Mouse (Mus musculus): ENCODE data around the gene 4930442H23Rik. TPM values are rescaled to one million over a fixed set of nuclear protein-coding genes. Genes with fewer than 3 reads are reported as not detected.
"Not testable (repeated sequence)": the region's sequence is repeated elsewhere in the genome, so short reads cannot be mapped to it uniquely, and the experiment has no call there.

The 4930442H23Rik gene
- polyA plus RNA-seq, 1 experiment from 2014 or later = 0.15 TPM

DNA sequence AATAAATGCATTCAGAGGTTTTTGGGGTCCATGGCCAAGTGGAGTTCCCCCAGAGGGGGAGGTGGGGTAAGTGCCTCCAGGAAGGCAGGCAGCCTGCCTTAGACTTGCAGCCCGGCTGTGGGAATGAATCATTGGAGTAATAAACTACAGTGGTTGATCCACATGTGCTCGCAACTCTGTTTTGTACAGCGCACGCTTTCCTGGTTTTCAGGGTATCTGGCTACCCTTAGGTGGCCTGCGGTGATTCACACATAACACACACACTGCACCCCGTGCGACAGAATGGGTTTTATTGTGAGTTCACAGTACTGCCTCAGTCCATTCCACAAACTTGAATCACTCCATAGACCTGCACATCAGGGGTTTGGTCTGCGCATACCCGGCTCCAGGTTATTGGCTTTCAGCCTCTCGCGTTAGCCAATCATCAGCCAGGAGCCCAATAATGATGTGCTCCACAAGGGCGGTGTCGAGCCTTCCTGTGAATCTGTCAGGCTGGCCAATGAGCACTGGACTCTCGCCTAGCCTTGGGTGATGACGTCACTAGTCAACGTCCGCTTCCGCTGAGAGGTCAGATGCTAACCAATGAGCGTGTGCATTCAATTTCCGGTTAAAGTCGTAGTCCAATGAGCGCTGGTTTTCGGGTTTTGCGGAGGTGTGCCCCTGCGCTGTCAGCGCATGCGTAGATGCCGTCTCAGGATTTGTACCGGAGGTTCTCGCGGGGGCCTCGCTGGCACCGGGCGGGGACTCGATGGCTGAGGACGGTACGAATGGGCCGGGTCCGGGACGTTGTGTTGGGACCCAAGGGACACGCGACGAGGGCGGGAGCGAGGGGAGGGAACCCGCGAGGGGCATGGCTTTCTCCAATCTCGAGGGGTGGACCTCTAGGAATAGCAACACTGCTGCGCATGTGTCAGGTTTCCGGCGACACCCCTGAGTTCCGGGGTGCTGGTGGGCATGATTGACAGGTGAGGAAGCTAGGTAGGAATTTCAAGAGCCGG, 1.0 kb downstream of the 4930442H23Rik start, which contains the start of gene Dapk3:
Gene Dapk3, plus strand, starts transcription at position 670 of the 998 bp plus-strand sequence.
- H3K4me1 ChIP-seq (replicated peaks) = peaks cover 49% of the 10 kb centered on the region
- H3K27ac ChIP-seq = peak within 1 kb of the TSS; percentile 91
- peak within 1 kb of the TSS; percentile 57 for H3K4me2 ChIP-seq (replicated peaks)
- H3K27me3 ChIP-seq (replicated peaks) = no peaks in the 10 kb centered on the region
- 4% methylated on average over 53 of the region's 53 CpGs for WGBS
- ATAC-seq = peak; percentile 96
- peak within 1 kb of the TSS; percentile 69 for H3K9ac ChIP-seq
- H3K36me3 ChIP-seq = peaks cover 58% of the 10 kb centered on the region
- H3K4me3 ChIP-seq (replicated peaks) = peak within 1 kb of the TSS; percentile 72
- no peaks in the 10 kb centered on the region for H3K9me3 ChIP-seq

- H3K4me2 ChIP-seq (replicated peaks); H3K4me3 ChIP-seq (replicated peaks); H3K9ac ChIP-seq; H3K9me3 ChIP-seq; ATAC-seq; H3K27me3 ChIP-seq (replicated peaks): not testable (repeated sequence)
- peaks cover 49% of the 10 kb centered on the region for H3K4me1 ChIP-seq (replicated peaks)
- H3K36me3 ChIP-seq = peaks cover 56% of the 10 kb centered on the region
- peak overlapping the region; percentile 33; the same call in 1 of the 2 replicates for H3K27ac ChIP-seq
- 82% methylated on average over 12 of the region's 12 CpGs for WGBS
Measured at GRCm38 (mm10) chr10:81181860-81182259, 1.8 kb downstream of the 4930442H23Rik start.

GRCm38 (mm10) chr10:81180946-81181345, 2.7 kb downstream of the 4930442H23Rik start:
- H3K9ac ChIP-seq = no peak overlapping the region
- H3K36me3 ChIP-seq = peaks cover 54% of the 10 kb centered on the region
- H3K4me3 ChIP-seq (replicated peaks) = no peak overlapping the region
- no peak overlapping the region for H3K4me2 ChIP-seq (replicated peaks)
- H3K27me3 ChIP-seq (replicated peaks) = no peaks in the 10 kb centered on the region
- ATAC-seq = no peak
- peaks cover 50% of the 10 kb centered on the region for H3K4me1 ChIP-seq (replicated peaks)
- WGBS = 96% methylated on average over 13 of the region's 13 CpGs
- 0 out of 2 replicates have a peak overlapping the region, but pooled peaks have one; percentile 33 for H3K27ac ChIP-seq
- no peaks in the 10 kb centered on the region for H3K9me3 ChIP-seq

DNA sequence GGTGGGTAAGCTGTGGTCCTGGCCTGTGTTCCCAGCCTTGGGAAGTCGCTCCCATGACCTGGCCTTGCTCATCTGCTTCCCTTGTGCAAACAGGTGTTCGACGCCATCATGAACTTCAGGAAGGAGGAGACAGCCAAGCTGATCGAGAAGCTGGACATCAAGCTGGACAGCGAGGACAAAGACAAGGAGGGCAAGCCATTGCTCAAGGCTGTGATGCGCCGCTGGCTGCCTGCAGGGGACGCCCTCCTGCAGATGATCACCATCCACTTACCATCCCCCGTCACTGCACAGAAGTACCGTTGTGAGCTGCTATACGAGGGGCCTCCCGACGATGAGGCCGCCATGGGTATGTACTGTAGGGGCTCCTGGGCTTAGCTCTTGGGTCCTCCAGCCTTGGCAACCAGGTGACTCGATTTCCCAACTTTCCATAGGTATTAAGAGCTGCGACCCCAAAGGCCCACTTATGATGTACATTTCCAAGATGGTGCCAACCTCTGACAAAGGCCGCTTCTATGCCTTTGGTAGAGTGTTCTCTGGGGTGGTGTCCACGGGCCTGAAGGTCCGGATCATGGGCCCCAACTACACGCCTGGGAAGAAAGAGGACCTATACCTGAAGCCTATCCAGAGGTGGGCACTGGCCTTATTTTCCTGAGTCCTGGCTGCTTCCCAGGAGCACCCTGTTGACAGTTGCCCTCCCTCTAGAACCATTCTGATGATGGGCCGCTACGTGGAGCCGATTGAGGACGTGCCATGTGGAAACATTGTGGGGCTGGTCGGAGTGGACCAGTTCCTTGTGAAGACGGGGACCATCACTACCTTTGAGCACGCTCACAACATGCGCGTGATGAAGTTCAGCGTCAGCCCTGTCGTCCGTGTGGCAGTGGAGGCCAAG, 4.0 kb downstream of the 4930442H23Rik start:
- H3K4me3 ChIP-seq (replicated peaks) = no peak overlapping the region
- H3K27ac ChIP-seq = peak overlapping the region; percentile 29
- H3K9ac ChIP-seq = no peak overlapping the region; the same call in 1 of the 2 replicates
- no peaks in the 10 kb centered on the region for H3K9me3 ChIP-seq
- H3K36me3 ChIP-seq = peaks cover 54% of the 10 kb centered on the region
- no peak for ATAC-seq
- H3K4me2 ChIP-seq (replicated peaks) = no peak overlapping the region
- no peaks in the 10 kb centered on the region for H3K27me3 ChIP-seq (replicated peaks)
- 86% methylated on average over 32 of the region's 32 CpGs for WGBS
- H3K4me1 ChIP-seq (replicated peaks) = peaks cover 48% of the 10 kb centered on the region

GRCm38 (mm10) chr10:81178927-81179326, 4.7 kb downstream of the 4930442H23Rik start:
- H3K9ac ChIP-seq = no peak overlapping the region
- no peaks in the 10 kb centered on the region for H3K27me3 ChIP-seq (replicated peaks)
- no peaks in the 10 kb centered on the region for H3K9me3 ChIP-seq
- 90% methylated on average over 11 of the region's 11 CpGs for WGBS
- no peak for ATAC-seq
- H3K4me2 ChIP-seq (replicated peaks) = 0 out of 2 replicates have a peak overlapping the region, but pooled peaks have one; percentile 92
- peaks cover 49% of the 10 kb centered on the region for H3K36me3 ChIP-seq
- H3K4me3 ChIP-seq (replicated peaks) = no peak overlapping the region
- no peak overlapping the region for H3K27ac ChIP-seq
- H3K4me1 ChIP-seq (replicated peaks) = peaks cover 46% of the 10 kb centered on the region

- H3K27me3 ChIP-seq (replicated peaks) = no peaks in the 10 kb centered on the region
- peak overlapping the region; percentile 94 for H3K9ac ChIP-seq
- H3K4me2 ChIP-seq (replicated peaks) = peak overlapping the region; percentile 92
- WGBS = 53% methylated on average over 14 of the region's 14 CpGs
- peak overlapping the region; percentile 97 for H3K4me3 ChIP-seq (replicated peaks)
- no peaks in the 10 kb centered on the region for H3K9me3 ChIP-seq
- no peak for ATAC-seq
- H3K27ac ChIP-seq = peak overlapping the region; percentile 88; the same call in 1 of the 2 replicates
- peaks cover 49% of the 10 kb centered on the region for H3K36me3 ChIP-seq
- peaks cover 46% of the 10 kb centered on the region for H3K4me1 ChIP-seq (replicated peaks)
Measured at GRCm38 (mm10) chr10:81177958-81178712, 5.5 kb downstream of the 4930442H23Rik start.

DNA sequence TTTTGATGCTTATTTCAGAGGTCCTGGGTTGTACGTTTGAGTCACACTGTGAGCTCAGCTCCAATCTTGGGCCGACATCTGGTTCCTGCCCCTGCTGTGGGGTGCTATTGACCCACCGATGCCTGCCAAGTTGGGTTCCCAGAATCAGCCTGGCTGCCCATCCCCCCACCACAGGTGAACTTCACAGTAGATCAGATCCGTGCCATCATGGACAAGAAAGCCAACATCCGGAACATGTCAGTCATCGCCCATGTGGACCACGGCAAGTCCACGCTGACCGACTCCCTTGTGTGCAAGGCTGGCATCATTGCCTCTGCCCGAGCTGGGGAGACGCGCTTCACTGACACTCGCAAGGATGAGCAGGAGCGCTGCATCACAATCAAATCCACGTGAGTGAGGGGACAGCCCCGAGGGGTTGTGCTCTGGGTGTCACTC, 6.1 kb downstream of the 4930442H23Rik start:
- peak overlapping the region; percentile 94 for H3K9ac ChIP-seq
- 8% methylated on average over 16 of the region's 16 CpGs for WGBS
- no peaks in the 10 kb centered on the region for H3K9me3 ChIP-seq
- no peaks in the 10 kb centered on the region for H3K27me3 ChIP-seq (replicated peaks)
- peak overlapping the region; percentile 88 for H3K27ac ChIP-seq
- H3K4me2 ChIP-seq (replicated peaks) = peak overlapping the region; percentile 92
- H3K4me1 ChIP-seq (replicated peaks) = peaks cover 48% of the 10 kb centered on the region
- peaks cover 49% of the 10 kb centered on the region for H3K36me3 ChIP-seq
- H3K4me3 ChIP-seq (replicated peaks) = peak overlapping the region; percentile 97
- ATAC-seq = no peak

DNA sequence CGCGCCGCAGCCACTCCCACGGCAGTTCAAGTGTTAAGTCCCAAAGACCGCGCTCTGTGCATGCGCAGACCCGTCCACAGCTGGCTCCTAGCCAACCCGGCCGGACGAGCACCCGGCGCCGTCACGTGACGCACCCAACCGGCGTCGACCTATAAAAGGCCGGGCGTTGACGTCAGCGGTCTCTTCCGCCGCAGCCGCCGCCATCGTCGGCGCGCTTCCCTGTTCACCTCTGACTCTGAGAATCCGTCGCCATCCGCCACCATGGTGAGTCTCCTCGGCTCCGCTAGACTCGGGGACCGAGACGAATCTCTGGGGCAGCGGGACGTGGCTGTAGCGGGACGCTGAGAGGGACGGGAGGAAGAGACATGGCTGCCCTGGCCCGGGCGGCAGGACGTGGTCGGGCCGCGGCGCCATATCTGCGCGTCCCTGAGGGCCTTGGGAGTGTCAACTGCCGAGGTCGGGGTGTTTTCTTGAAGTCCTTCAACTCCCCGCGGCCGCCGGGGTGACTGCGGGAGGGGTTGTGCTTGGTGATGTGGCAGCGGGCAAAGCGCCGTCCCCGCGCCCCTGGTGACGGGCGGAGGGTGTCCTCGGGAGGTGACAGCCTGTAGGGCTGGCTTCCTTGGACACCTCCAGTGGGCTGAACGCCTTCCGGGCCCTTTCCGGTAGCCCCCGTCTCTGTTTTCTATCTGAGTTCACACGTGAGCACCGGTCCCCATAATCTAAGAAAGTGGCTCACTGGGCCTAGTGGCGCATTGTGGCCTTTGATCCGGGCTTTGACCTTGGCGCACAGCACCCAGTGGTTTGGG, 7.0 kb downstream of the 4930442H23Rik start, which contains the start of gene Eef2:
Gene Eef2, plus strand, starts transcription at position 166 of the 806 bp plus-strand sequence.
- peaks cover 41% of the 10 kb centered on the region for H3K36me3 ChIP-seq
- peaks cover 43% of the 10 kb centered on the region for H3K4me1 ChIP-seq (replicated peaks)

GRCm38 (mm10) chr10:81175936-81176465, 7.6 kb downstream of the 4930442H23Rik start:
- ATAC-seq = peak; percentile 29
- 4% methylated on average over 13 of the region's 13 CpGs for WGBS
- Histone ChIP-seq H3K9me3 (no peaks in the 10 kb centered on the region), H3K4me3 (replicated peaks) (peak overlapping the region; percentile 97), H3K27me3 (replicated peaks) (no peaks in the 10 kb centered on the region), H3K27ac (peak overlapping the region; percentile 81), H3K4me1 (replicated peaks) (peaks cover 39% of the 10 kb centered on the region), H3K9ac (peak overlapping the region; percentile 32; the same call in 1 of the 2 replicates), H3K4me2 (replicated peaks) (peak overlapping the region; percentile 55), H3K36me3 (peaks cover 34% of the 10 kb centered on the region)

More for the DNA sequence above, 7.0 kb downstream of the 4930442H23Rik start, which contains the start of gene Eef2:
- Histone ChIP-seq H3K27ac (peak within 1 kb of the TSS; percentile 88), H3K9ac (peak within 1 kb of the TSS; percentile 94), H3K9me3 (no peaks in the 10 kb centered on the region), H3K27me3 (replicated peaks) (no peaks in the 10 kb centered on the region), H3K4me3 (replicated peaks) (peak within 1 kb of the TSS; percentile 97), H3K4me2 (replicated peaks) (peak within 1 kb of the TSS; percentile 92)
- peak; percentile 86 for ATAC-seq
- under 1% methylated on average over 77 of the region's 77 CpGs for WGBS

DNA sequence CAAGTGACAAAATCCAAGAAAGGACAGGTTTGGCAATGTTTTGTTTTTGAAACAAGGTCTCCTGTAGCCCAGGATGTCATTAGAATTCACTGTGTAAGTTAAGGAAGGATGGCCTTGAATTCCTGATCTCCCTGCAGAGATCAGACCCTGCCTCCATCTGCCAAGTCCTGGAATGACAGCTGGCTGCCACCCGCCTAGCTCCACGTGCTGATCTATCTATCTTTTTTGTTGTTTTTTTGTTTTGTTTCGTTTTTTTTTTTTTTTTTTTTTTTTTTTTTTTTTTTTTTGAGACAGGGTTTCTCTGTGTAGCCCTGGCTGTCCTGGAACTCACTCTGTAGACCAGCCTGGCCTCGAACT, 8.3 kb downstream of the 4930442H23Rik start:
- not testable (repeated sequence) for H3K9me3 ChIP-seq; H3K9ac ChIP-seq; ATAC-seq; H3K27me3 ChIP-seq (replicated peaks)
- Histone ChIP-seq H3K4me3 (replicated peaks) (peak overlapping the region; percentile 28; the same call in 1 of the 2 replicates), H3K27ac (peak overlapping the region; percentile 81), H3K4me1 (replicated peaks) (peaks cover 39% of the 10 kb centered on the region), H3K4me2 (replicated peaks) (peak overlapping the region; percentile 59), H3K36me3 (peaks cover 27% of the 10 kb centered on the region)
- 13% methylated on average over 4 of the region's 4 CpGs for WGBS

Measured in intestine, embryonic 15.5 days (tissue).